Mouse (Mus musculus) frontal cortex, adult (tissue): ENCODE data around the gene Slc31a2.

Source experiments
- ATAC-seq: cut with Nextera tagmentation; 2 replicates; pipeline ENCODE4 v1.9.2; 2017; ENCODE audit warnings: mild to moderate bottlenecking, moderate library complexity, mixed read lengths; ENCODE audit not compliant: low TSS enrichment

The Slc31a2 gene

DNA sequence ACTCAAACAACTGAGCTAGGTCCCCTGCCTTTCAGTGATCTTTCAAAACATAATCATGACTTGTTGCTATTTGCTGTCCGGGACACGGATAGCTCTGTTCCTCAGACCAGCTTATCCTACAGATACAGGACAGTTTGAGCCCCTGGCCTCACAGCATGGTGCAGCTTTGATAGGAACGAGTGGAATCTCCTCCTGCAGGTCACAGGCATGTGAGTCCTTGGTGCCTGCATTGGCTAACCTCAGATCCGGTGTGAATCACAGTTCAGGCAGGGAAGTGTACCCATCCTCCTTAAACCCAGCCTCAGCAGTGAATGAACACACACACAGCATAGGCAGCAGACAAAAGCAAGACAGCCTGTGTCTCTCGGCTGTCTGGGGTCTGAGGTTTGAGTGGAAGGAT lies 19.0 kb downstream of the Slc31a2 start:
- ATAC-seq: no peak

DNA sequence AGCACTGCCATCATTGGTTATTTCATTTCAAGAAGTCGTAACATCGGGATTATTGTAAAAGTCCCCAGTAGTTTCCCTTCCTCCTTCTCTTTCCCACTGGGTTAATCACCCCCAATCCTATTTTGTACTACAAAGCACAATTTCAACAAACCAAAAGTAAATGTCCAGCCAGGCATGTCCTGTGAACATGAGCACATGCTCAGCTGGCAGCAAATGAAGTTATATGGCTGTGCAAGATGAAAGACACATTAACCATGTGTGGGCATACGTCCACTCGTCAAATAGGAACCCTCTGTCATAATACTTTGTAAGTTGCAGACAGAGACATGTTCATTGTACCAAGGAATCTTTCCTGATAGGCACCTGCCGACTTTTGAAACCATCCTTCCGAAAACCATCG lies 20.6 kb downstream of the Slc31a2 start:
- no peak for ATAC-seq

DNA sequence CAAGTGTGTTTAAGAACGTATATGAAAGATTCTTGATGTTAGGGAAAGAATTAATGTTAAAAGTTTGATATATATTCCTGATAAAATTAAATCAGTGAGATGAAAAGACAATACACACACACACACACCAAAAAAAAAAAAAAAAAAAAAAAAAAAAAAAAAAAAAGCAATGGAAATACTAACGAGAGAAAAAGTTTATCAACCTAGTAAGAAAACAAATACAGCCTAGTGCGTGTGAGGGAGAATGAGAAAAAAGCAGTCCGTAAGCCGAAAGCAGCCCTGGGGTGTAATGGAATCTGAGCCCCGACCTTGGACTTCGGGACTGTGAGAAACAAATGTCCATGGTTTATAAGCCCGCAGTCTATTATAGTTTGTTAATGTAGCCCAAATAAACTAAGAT lies 23.2 kb downstream of the Slc31a2 start:
- ATAC-seq: no peak

DNA sequence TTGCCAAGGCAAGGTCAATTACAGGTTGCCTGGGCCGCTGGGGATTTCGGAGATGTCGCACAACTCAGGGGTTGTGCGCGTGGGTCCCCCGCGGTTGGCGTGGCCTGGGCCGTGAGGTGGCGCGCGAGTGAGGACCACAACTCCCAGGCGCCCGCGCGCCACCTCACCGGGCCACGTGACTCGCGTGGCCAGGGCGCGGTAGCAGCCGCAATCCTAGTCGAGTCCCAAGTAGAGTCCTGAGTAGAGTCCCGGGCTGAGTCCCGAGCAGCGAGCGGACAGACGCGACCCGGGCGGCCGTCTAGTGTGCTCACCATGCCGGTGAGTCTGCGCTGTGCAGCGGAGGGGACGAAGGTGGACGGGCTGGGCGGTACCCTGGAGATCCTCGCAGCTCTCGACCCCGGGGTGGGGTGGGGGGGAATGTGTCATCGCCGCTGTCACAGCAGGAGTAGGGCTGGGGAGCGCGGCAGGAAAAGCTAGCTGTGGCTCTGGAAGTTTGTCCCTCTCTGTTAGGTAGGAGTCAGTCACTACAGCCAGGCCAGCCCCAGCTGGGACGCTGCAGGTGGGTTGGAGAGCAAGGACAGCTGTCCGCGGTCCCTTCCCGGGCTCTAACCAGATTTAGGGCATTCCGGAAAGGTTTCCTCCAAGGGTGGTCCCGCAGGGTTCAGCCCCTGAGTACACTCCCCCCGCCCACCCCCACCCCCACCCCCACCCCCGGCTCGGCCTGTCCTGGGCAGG lies 24.1 kb downstream of the Slc31a2 start:
- ATAC-seq: peak; percentile 96

DNA sequence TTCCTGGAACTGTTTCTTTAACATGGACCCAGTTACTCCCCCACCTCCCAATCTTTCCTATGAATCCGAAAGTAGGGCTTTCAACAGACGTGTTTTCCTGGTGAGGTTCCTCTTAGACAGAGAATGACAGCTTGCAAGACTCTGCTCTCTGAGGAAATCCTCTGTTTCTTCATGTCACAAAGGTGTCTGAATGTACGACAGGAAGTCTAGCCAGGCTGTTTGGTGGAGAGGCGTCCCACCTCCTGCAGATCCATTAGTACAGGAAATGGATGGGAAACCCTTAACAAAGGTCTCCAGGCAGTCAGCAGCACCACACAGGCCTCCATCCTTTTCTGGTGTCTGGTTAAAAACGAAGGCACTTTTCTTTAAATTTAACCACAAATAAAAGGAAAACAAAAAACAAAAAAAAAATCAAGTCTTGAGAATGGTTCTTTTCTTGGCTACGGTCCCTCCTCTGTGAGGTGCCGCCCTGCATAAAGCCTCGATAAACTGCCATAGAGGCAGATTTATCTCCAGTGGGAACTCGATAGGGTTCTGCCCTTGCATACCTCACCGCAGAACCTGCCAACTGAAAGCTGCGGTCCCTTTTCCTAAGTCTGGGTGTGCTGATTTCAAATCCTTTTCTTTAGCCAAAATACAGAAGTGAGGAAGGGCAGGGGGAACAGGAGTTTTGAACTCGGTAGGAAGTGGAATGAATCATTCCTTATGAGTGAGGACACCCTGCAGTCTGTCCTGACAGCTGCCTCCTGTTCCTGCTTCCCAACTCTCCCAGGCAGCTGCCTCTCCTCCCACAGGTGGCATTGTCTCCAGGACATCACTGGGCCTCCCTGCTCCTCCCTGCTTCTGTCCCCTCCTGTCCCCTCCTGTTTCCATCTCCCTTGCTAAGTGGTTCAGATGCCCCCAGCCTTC lies 24.9 kb downstream of the Slc31a2 start:
- peak; percentile 32; the same call in 1 of the 2 replicates for ATAC-seq

DNA sequence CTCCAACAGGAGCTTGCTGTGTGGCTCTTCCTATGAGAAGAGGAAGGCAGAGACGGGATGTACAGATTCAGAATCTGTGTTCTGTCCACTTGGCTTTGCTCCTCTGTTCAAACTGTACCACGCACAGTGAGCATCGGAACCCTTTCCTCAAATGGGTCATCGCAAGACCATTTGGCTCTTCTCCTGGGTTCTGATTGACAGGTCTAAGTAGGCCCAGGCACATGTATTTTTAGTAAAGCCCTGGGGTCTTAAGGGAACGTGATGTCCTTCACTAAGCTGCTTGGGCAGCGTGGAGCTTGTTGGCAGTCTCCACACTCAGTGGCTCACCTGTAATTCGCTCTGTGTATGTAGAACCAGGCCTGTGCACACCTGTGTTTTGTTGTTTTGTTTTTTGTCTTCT lies 26.9 kb downstream of the Slc31a2 start:
- no peak for ATAC-seq

DNA sequence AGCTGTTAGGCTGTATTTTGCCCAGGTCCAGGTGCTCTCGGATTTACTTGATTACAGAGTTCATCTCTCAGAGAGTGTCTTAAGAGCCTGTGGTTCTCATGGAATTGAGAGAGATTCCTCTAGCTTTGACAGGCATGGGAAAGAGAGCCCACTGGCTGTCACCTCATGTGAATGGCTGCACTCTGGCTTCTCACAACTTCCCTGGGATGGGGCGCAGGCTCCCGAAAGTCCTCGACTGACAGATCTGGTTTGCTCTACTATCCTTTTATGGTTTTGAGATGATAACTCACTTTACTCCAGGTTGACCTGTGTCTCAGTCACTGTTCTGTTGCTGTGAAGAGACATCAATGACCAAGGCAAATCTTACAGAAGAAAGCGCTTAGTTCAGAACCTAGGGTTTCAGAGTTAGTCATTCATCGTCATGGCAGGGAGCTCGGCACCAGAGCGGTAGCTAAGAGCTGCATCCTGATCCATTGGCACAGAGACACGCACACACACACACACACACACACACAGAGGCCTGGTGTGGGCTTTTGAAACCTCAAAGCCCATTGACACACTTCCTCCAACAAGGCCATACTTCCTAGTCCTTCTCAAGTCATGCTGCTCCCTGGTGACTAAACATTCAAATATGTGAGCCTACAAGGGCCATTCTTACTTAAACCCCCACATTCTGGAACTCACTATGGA lies 28.6 kb downstream of the Slc31a2 start:
- no peak for ATAC-seq

DNA sequence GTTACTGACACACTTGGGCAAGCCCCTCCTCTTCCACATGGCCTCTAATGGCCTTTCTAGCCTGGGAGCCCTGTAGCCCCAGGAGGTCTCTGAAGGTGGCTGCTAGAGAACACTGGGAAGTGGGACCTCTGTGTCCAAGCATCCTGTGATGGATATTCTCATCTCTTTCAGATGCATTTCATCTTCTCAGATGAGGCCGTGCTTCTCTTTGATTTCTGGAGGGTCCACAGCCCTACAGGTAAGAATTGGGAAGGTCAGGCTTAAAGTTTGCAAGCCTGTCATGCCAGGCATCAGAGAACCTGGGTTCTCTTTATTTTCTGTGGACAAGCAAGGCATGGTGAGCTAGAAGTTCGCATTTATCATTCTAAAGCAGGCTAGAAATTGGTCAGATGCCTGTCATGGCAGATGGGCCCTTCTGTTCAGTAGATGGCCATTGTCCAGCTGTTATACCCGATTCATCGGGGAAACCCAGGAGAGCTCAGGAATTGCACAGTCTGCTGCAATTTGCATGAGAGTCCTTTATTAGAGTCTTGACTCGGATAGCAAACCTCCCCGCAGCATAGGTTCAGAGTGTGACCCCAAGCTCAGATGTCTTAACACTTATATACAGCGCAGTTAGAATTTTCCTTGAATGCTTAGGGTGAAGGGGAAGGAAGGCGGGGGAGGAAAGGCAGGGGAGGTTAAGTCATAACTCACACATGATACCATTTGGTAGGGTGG lies 30.3 kb downstream of the Slc31a2 start:
- ATAC-seq: no peak

DNA sequence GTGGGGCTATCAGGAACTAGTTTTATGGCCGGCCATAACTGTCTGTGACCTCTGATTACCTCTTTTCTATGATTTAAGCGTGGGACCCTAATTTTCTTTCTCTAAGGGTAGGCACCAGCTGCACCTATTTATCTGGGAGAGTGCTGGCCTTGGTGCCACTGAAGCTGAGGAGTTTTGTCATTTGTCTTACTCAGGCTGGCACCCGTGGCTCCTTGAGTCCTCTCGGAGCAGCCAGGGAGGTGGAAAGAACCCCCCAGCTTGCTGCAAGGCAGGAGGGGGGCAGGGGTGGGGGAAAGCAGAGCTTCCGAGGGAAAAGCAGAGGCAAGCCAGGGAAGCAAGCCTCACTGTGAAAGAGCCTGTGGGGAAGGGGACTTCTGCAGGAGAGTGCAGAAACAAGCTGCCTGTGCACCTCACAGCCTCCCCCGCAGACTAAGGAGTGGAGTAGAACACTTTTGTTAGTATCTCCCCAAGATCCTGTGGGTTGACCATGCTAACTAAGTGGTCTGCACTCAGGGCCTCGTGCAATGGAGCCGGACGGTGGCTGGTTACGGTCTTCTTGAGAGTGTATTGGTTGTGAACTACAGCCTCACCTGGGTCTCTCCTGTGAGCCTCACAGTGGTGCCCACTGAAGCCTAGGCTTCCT lies 31.0 kb downstream of the Slc31a2 start:
- ATAC-seq: peak; percentile 24; the same call in 1 of the 2 replicates

DNA sequence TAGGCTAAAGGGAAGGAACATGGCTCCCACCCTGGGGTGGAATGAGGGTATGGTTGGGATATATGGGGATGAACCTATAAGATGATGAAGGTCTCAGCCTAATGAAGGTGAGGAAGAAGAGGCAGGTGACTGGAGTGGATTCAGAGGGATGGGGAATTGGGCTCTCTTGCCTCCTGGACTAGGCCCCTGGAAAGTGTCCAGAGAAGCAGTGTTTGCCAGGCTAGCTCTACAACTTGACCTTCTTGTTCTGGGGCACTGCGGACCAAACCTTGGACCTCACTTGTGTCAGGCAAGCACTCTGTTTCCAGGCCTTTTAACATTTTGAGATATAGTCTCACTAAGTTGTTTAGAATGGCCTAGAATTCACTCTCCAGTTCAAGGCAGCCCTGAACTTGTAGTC lies 32.4 kb downstream of the Slc31a2 start:
- no peak for ATAC-seq

DNA sequence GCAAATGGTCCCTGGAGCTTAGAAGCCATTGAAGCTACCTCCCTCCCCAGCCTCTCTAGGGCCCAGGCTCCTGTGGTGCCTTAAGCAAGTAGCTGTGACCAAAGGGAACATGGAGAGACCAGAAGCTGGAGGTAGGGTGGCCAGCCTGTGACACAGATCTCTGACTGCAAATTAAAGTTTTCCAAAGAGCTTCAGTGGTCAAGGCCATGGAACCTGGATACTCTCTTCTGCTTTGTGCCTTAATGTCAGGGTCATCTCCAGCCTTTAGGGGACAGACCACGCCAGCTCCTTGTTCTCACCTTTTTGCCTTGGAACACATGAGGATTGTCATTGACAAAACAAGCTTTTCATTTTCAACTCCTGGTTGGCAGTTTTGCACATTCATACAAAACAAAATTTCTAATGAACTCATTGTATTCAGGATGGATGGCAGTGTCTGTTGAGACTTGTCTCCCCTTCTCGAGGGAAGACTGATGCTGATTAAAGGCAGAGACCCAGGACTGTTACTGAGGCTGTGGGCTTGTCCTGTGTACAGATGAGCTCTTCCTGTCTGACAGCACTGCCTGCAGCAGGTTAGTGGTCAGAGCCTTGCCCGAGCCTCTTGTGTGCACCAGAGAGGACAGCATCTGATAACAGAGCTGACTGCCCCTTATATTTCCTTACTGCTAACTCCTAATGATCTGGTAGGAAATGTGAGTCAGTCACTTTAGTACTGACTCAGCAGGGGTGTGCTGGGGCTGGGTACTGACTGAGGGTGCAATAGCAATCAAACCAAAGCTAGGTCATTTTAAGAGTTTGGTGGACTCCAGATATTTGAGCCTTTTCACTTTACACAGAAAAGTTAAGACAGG lies 35.1 kb downstream of the Slc31a2 start:
- no peak for ATAC-seq

DNA sequence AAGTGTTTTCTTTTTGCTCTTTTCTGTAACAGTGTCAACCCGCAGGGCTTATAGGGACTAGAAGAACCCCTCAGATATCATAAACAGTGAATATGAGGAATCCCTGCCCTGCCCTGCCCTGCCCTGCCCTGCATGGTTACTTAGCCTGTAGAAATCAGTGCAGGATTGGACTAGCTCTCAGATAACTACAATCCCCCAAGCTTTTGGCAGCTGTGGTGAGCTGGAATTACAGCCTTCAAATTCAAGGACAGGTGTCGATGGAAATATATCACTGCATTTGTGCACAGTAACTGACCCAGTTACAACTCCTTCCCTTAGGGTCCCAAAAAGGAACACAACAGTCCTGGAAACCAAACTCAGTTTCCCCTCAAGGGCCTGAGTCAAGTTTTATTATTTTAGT lies 37.6 kb downstream of the Slc31a2 start:
- ATAC-seq: no peak

DNA sequence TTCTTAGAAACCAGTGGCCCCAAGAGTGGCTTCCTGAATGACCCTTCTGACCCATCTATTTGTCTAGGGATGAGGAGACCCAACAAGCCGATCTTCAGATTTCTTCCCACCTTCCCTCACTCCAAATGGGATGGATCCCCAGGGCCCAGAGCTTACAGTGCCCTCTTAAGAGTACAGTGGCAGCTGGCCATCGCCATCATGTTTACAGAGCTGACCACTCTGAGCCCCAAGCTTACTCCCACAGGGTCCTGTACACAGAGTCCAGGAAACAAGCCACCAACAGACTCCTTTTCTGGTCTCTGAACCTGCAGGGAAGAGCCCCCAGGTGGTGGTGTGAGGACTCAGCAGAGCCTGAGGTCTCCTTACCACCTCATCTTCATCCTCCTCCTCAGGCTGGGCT lies 40.4 kb downstream of the Slc31a2 start:
- ATAC-seq: no peak

DNA sequence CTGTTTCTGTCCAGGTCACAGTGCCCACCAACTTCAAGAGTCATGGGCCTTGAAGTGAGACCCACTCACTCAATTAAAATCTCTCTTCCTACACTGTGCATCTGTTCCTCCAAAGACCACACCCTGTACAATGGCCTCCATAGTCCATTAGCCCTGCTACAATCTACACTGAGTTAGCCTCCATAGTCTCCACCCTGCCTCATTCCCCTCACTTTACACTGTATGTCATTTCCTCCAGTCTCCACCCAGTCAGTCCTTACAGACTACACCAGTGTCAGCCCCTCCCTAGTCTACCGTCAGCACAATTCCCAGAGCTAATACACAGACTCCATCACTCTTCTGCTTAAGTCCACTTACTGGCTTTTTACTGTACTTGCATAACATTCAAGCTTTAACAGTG lies 40.9 kb downstream of the Slc31a2 start:
- no peak for ATAC-seq

DNA sequence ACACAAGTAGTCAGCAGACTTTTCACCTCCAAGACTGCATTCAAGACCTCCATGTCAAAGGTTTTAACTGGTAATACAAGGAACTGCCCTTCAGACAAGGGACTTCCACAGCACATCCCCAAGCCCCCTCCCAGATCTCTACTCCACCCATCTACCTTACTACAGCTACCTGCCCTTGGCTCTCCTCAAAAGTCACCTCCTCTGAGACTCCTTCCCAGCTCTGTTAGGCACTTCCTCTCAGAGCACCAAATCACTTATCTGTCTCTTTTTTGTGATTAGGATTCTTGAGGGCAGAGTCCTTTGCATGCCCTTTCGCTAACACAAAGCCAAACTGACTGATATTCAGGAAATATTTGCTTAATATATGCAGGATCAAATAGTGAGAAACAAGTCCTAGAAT lies 43.9 kb downstream of the Slc31a2 start:
- no peak for ATAC-seq

DNA sequence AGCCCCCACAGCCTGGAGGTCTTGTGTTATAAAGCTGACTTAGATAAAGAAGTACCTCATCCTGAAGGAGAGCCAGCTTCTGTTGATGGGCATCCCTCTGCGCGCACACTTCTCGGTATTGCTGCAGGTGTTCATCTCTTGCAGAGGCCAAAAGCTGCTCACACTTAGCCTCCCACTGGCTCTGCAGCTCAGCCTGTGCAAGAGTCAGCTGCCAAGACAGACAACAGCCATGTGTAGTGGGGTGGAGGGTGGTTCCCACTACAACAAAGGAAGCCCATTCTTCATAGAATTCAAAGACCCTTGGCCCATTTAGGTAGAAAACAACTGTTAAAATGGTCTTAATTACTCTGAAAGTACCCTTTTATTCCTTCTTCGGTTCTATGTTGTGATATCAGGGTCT lies 44.5 kb downstream of the Slc31a2 start:
- ATAC-seq: no peak

DNA sequence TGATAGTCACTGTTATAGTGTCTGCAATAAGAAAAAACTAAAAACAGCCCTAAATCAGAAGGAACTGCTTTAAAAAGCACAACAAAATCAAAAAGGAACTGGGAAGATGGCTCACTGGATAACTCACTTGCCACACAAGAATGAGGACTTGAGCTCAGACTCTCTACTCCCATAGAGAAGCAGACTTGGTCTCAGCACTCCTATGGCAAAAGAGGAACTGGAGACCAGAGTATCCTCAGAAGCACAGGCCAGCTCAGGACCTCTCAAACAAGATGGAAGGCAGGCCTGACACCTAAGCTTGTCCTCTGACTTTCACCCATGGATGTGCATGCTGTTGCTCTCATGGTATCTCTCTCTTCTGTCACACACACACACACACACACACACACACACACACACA lies 46.0 kb downstream of the Slc31a2 start:
- no peak for ATAC-seq

DNA sequence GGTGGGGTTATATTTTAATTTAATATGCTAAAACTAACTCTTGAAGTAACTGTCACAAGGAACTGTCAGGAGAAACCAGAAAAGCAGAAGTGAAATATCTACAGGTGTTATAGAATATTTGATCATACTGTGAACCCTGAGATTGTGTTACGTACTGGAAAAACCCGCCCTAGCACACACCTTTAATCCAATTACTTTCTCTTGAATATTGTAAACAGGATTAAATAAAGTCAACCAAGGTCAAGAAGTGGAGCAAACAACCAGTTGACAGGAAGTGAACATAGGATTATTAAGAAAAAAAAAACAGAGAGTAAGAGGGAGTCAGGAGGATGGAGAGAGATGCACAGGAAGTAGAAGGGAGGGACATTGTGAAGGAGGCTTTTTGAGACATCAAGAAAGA lies 50.5 kb downstream of the Slc31a2 start:
- ATAC-seq: no peak

DNA sequence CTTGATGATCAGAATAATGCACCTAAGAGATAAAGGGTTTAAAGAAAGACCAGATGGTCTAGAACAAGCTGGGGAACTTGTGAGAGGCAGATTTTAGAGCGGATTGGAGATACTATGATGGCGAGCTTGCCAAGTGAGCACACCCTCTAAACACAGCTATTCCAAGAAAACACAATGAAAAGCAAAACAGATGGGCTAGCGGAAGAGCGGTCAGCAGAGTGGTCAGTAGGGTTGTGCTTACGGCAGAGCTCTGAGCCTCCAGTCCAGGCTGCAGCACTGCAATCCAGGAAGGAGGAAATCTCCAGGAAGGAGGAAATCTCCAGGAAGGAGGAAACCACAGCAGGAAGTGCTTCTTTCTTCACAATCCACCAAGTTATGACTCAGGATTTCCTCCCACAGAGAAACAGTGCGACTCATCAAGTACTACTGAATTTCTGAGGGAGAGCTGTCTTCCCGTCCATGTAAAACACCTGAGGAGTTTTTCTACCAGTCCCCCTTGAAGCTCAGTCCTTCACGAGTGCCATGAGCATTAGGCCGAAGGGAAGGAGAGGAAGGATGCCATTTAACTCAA lies 51.4 kb downstream of the Slc31a2 start:
- peak; percentile 81 for ATAC-seq

DNA sequence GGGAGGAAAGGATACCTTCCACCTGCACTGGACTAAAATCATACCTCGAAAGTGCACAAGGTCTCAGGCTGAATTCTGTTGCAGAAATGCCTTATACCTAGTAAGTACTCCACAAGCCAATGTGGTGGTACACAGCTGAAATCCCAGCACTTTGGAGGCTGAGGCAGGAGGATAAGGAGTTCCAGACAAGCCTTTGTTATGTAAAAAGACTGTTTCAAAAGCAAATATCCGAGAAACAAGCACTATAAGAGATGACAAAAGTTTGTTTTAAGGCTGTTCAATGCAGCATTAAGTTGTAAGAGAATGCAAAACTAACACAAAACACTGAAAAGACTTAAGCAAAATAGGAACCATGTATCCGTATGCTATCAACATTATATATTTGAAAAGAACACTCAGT lies 52.2 kb downstream of the Slc31a2 start:
- no peak for ATAC-seq
